9 mouse cellular contexts compared by ENCODE assay signal in genomic region chr11:31694801-31695200, GRCm38 (mm10). TPM values are rescaled to one million over a fixed set of nuclear protein-coding genes. Genes with fewer than 3 reads are reported as not detected.
A peak's percentile ranks its signal among the peaks of the same experiment; 100 is the strongest.
DNase-seq lines count a peak whose midpoint lies in the region; ATAC-seq and TF ChIP-seq lines count a peak whose summit lies in the region.
"Had no signal": no experiment of that assay in that cellular context is flagged by ENCODE, and none has a peak within 500 bp of the region (broad histone marks: within the 10 kb centered on the region; RNA-seq: fewer than 3 reads in every experiment).

No protein-coding gene starts in this region.

- peaks cover 5% of the 10 kb centered on the region; the same call in 1 of the 2 replicates for H3K4me1 ChIP-seq in forebrain, embryonic 12.5 days
- H3K4me1 ChIP-seq in midbrain, embryonic 14.5 days (ENCODE audit: control insufficient read depth, insufficient read depth, low read length), result peaks cover 11% of the 10 kb centered on the region
- H3K4me1 ChIP-seq in intestine, postnatal 0 days (replicated peaks; ENCODE audit: control insufficient read depth, insufficient read depth, low read length), result no peaks in the 10 kb centered on the region

- DNase-seq in MN1 (ENCODE audit: low spot score), result peak; percentile 71
- DNase-seq in layer of hippocampus, adult 2 months (ENCODE audit: low spot score in 2 of 2), result peak; percentile 80 to 91
- peak; percentile 86 for DNase-seq in midbrain, embryonic 14.5 days
- no peak for DNase-seq in ovary, adult 18-20 months (ENCODE audit: low spot score)
- DNase-seq in gastrocnemius, postnatal 10 days, result no peak
- no peak for DNase-seq in adrenal gland, adult (ENCODE audit: inconsistent age in 2 of 2, low spot score in 1 of 2)

- no peak overlapping the region for H3K4me3 ChIP-seq in forebrain, embryonic 12.5 days (replicated peaks)
- H3K4me3 ChIP-seq in layer of hippocampus, adult 2 months, result peak overlapping the region; percentile 45
- no peak overlapping the region for H3K4me3 ChIP-seq in midbrain, embryonic 14.5 days (replicated peaks; ENCODE audit: low read depth, low read length)
- H3K4me3 ChIP-seq in intestine, postnatal 0 days (ENCODE audit: low read depth, low read length), result no peak overlapping the region
- H3K4me3 ChIP-seq: limb, embryonic 12.5 days had no signal

- peak; percentile 61; the same call in 1 of the 2 replicates for ATAC-seq in forebrain, embryonic 12.5 days (ENCODE audit: low FRiP score)
- ATAC-seq in midbrain, embryonic 14.5 days (ENCODE audit: low FRiP score, low TSS enrichment), result peak; percentile 84
- ATAC-seq in intestine, postnatal 0 days, result no peak

- H3K9ac ChIP-seq in forebrain, embryonic 12.5 days, result no peak overlapping the region
- no peak overlapping the region; the same call in 1 of the 2 replicates for H3K9ac ChIP-seq in midbrain, embryonic 14.5 days (replicated peaks; ENCODE audit: low read length)
- no peak overlapping the region for H3K9ac ChIP-seq in intestine, postnatal 0 days (ENCODE audit: low read depth, low read length)
- H3K9ac ChIP-seq: limb, embryonic 12.5 days had no signal

- 89% methylated on average over 4 of the region's 4 CpGs for WGBS in forebrain, embryonic 12.5 days
- 54% methylated on average over 4 of the region's 4 CpGs for WGBS in midbrain, embryonic 14.5 days
- WGBS in intestine, postnatal 0 days, result 80% methylated on average over 4 of the region's 4 CpGs

- H3K36me3 ChIP-seq in forebrain, embryonic 12.5 days (replicated peaks), result no peaks in the 10 kb centered on the region
- H3K36me3 ChIP-seq in midbrain, embryonic 14.5 days (ENCODE audit: control insufficient read depth, insufficient read depth, low read length), result no peaks in the 10 kb centered on the region
- no peaks in the 10 kb centered on the region for H3K36me3 ChIP-seq in intestine, postnatal 0 days (ENCODE audit: control insufficient read depth, insufficient read depth)
- H3K36me3 ChIP-seq: limb, embryonic 12.5 days had no signal

- H3K27me3 ChIP-seq in forebrain, embryonic 12.5 days, result no peaks in the 10 kb centered on the region
- no peaks in the 10 kb centered on the region for H3K27me3 ChIP-seq in midbrain, embryonic 14.5 days (ENCODE audit: control insufficient read depth, insufficient read depth, low read length)
- H3K27me3 ChIP-seq in intestine, postnatal 0 days (replicated peaks; ENCODE audit: control insufficient read depth, insufficient read depth, low read length), result no peaks in the 10 kb centered on the region
- H3K27me3 ChIP-seq: limb, embryonic 12.5 days had no signal

- peak overlapping the region; percentile 46; the same call in 1 of the 2 replicates for H3K27ac ChIP-seq in forebrain, embryonic 12.5 days
- H3K27ac ChIP-seq in layer of hippocampus, adult 2 months, result peak overlapping the region; percentile 98
- peak overlapping the region; percentile 87 for H3K27ac ChIP-seq in midbrain, embryonic 14.5 days (replicated peaks; ENCODE audit: low read depth, low read length)
- H3K27ac ChIP-seq in intestine, postnatal 0 days (ENCODE audit: low read depth, low read length), result no peak overlapping the region
- H3K27ac ChIP-seq: limb, embryonic 12.5 days had no signal

- no peak overlapping the region for H3K4me2 ChIP-seq in forebrain, embryonic 12.5 days
- peak overlapping the region; percentile 17; the same call in 1 of the 2 replicates for H3K4me2 ChIP-seq in midbrain, embryonic 14.5 days (ENCODE audit: low read length)
- no peak overlapping the region for H3K4me2 ChIP-seq in intestine, postnatal 0 days (replicated peaks; ENCODE audit: low read depth)
- H3K4me2 ChIP-seq: limb, embryonic 12.5 days had no signal

- no peaks in the 10 kb centered on the region for H3K9me3 ChIP-seq in forebrain, embryonic 12.5 days
- no peaks in the 10 kb centered on the region for H3K9me3 ChIP-seq in midbrain, embryonic 14.5 days (ENCODE audit: control insufficient read depth, low read length)
- H3K9me3 ChIP-seq in intestine, postnatal 0 days (ENCODE audit: control insufficient read depth), result no peaks in the 10 kb centered on the region
- H3K9me3 ChIP-seq: limb, embryonic 12.5 days had no signal

- TF ChIP-seq CTCF in layer of hippocampus, adult 2 months (conservative IDR thresholded peaks at IDR 0.05), result no peak
- TF ChIP-seq CTCF in intestine, postnatal 0 days (IDR thresholded peaks at IDR 0.05; ENCODE audit: low read depth), result no peak

RNA-seq across cellular contexts. Expression of gene Bod1, which starts 23.1 kb away (rescaled TPM):
- polyA plus RNA-seq in forebrain, embryonic 12.5 days (2016; fragmentation: Nextera tagmentation; extraction: Ambion mirVana), result 152 and 162 TPM in 2 replicates
- total RNA-seq in layer of hippocampus, adult 2 months (2021), result 100 to 1,000 TPM in 1 of 2 experiments, 10 to 100 TPM in 1; 97.1 to 101 TPM
- 164 and 168 TPM in 2 replicates for polyA plus RNA-seq in midbrain, embryonic 14.5 days (2014; fragmentation: Nextera tagmentation; extraction: Ambion mirVana)
- 100 to 1,000 TPM; 113 TPM for total RNA-seq in gastrocnemius, postnatal 10 days (2021)
- 37.4 and 40.4 TPM in 2 replicates for polyA plus RNA-seq in intestine, postnatal 0 days (2015; fragmentation: Nextera tagmentation; extraction: Ambion mirVana)

Comparison
In these comparisons a context has a peak if more than half of its experiments do, and no peak if none do; other contexts are left out.
1. DNase-seq: peak in MN1 (single experiment), layer of hippocampus, adult 2 months (2 of 2) and midbrain, embryonic 14.5 days (single experiment); none in ovary, adult 18-20 months (single experiment), gastrocnemius, postnatal 10 days (single experiment) and adrenal gland, adult (0 of 2).